Mouse (Mus musculus): Measurements from ENCODE around the gene Myo1e.
A peak's percentile ranks its signal among the peaks of the same experiment; 100 is the strongest.

Gene Myo1e

DNA sequence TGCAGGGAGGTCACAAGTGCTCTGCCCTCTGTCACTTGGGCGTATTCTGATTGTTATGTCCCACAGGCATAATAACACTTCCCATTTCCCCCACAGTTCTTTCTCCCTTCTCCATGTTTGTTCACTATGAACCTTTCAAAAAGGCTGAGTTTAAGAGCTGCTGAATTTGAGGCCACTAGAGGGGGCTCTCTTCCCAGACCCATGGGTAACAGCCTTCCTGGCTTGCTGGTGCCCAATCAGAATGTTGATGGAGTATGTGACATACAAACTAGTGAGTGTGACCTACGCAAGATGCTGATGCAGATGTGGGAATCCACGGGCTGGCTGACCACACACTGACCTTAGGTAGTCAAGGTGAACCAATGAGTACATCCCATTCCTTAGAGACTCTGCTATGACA, 201.6 kb downstream of the Myo1e start:
- DNase-seq (ENCODE audit: low spot score in 2 of 2): no peak

DNA sequence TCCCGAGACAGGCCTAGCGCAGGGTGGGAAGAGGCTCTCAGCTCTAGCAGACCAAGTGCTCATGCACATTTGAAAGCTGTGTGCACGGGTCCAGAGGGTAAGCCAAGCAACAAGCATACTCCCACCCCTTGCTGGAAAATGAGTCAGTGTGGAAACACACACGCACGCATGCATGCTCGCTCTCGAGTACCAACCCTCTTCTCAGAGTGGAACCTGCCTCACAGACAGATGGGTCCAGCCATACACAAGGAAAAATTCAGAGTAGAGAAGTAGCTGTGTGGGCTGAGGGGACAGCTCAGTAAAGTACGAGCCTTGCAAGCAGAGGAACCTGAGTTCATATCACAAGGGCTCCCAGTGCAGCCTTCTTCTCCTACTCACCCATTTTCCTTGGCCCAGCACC, 202.6 kb downstream of the Myo1e start:
- DNase-seq (ENCODE audit: low spot score in 2 of 2): no peak

DNA sequence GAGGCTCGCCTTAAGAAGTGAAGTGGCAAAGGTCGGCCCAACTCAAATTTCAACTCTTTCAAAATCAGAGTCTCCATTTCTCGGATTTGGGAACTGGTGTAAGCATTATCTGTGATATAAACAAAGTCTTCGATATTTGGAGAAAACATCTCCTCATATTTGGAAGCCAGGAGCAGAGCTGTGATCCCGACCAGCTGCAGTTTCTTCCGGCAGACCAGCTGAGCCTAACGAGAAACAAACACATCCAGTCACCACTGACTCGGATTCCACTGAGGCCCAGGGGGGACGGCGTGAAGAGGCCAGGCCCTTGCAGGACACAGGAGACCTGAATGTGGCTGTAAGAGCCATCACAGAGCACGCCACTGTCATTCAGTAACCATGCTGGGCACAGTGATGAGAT, 203.5 kb downstream of the Myo1e start:
- DNase-seq (ENCODE audit: low spot score in 2 of 2): no peak

DNA sequence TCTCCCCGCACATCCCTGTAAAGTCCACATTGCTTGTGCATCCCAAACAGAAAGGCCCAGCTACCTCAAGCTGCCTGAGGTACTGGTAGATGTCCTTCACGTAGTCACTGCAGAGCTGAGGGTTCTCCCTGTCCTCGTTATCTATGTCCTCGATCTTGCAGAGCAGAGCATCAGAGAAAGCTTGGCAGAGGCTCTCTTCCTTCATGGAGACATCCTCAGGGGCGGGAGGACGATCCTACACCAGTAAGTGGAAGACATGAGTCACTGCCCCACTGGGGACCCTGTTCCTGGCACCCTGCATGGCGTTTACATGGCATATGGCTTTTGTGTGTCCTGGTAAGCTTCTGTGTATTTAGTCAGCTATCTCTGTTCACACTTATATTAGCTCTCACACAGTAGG, 205.9 kb downstream of the Myo1e start:
- no peak for DNase-seq (ENCODE audit: low spot score in 2 of 2)

DNA sequence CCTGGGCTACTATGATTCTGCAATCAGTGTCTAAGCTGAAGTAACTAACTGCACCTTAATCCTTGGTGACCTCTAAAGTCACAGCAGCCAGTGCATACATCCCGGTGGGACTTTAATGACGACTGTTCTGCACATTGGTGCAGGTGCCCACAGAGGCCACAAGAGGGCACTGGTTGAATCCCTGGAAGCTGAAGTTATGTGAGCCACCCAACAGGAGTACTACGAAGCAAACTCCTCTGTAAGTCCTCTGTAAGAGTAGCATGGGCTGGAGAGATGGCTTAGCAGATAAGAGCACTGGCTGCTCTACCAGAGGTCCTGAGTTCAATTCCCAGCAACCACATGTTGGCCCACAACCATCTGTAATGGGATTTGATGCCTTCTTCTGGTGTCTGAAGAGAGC, 209.3 kb downstream of the Myo1e start:
- no peak for DNase-seq (ENCODE audit: low spot score in 2 of 2)

DNA sequence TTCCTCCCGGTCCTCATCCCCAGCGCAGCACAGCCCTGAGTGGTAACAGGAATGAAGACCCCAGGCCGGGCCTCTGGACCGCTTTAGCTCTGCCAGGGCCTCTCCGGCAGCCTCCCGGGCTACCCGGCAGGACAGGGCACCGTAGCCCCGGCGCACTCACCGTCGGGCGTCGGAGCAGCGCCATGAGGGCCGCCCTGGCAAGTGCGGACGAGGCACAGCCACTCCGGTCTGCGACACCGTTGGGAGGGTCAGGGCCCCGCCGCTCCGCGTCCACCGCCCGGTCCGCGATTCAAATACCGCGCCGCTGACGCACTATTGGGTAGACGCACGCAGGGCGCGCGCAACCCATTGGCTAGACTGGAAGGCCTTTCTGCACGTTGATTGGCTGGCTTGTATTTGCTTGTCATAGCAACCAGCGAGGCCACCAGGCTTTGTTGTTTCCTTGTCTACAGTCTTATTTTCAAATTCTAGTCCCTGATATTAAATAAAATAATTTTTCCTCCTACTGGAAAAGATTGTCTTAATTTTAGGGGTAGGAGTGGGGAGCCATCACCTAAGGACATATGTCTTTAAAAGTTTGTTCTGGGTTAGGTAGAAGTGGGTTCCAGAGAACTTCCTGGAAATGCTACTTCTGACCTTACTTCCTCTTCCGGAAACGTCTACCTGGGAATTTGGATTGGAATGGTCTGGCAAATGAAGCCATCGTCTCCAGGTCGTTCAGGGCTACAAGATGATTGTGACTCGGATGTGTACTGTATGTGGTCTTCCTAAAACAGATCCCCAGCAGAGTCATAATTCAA, 214.3 kb downstream of the Myo1e start, which contains the start of gene Ccnb2:
Ccnb2 (minus strand) TSS at position 291 of the 800 bp plus-strand sequence.
- peak; percentile 65 to 68 for DNase-seq (ENCODE audit: low spot score in 2 of 2)

DNA sequence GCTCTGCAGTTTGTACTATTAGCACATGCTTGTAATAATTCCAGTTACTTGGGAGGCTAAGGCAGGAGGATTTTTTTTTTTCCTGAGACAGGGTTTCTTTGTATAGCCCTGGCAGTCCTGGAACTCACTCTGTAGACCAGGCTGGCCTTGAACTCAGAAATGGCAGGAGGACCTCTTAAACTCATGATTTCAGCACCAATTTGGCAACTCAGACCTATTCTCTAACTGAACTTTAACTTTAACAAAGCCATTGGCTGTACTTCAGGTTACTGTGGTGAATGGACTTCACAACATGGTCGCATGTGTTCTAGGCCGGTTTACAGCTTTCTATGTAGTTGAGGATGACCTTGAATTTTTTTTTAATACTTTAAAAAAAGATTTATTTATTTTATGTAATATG, 215.5 kb downstream of the Myo1e start:
- DNase-seq (ENCODE audit: low spot score in 2 of 2): no peak

DNA sequence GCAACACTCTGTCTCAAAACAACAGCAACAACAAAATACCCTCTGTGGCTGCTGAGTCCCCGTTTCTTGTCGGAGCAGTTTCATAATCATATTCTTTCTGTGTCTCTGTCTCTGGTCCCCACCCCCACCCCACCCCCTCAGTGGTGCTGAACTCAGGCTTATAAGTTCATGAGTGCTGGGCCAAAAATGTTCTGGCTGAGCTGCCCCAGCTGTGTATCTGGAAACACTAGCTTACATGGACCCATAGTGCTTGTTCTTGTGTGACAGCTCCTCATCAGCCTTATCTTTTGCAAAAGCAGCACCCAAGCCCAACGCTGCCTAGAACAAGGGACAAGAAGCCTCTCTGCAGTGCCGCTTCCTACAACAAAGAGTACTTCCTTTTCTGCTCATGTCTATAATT, 232.8 kb downstream of the Myo1e start:
- no peak for DNase-seq (ENCODE audit: low spot score in 2 of 2)

DNA sequence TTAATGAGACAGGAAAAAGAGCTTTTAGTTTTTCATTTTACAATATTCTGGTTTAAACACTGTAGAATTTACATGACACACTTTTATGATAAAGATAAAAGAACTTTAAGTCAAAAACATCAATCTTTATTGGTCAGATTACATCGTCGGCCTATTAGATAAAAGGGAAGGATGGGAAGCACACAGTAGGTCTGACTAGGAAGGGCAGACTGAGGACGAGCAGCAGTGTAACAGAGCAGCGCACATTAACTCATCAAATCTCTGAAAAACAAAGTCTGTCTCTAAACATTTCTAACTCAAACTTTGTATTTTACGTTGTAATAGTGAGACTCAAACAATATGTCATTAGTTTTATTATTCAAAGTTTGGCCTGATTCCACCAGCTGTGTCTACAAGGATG, 241.9 kb downstream of the Myo1e start:
- DNase-seq (ENCODE audit: low spot score in 2 of 2): no peak
